Mouse (Mus musculus): Measurements from ENCODE around the gene Mtap.

DNA sequence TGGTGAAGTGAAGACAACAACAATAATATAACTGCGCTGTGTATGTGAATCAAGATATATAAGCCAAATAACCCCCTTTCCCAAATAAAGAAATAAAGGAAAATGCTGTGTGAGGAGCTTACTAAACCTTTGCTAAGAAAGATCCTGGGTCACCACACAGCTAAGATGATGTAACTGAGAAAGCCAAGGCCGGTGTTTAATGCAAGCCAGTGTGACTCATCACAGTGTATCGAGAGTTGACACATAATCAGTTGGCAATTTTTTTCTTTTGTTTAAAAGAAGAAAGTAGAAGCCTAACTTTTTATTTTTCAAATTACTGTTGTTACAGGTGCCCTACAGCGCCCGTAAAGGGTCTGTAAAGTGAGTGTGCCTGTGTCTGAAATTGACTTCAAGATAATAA lies 43.2 kb downstream of the Mtap start:
- no peak for TF ChIP-seq CTCF (IDR thresholded peaks at IDR 0.05; ENCODE audit: low read depth)
- no peak for TF ChIP-seq EP300 (IDR thresholded peaks at IDR 0.05; ENCODE audit: low read depth)

Measured in liver, postnatal 0 days (tissue).